Mouse (Mus musculus) ES-E14 (cell line): Measurements from ENCODE around the gene Iqgap1.

Experiments
- CHD2 ChIP-seq: IDR thresholded peaks from 2 replicates; pipeline ENCODE4 v1.6.1; 2014; ENCODE audit warnings: mild to moderate bottlenecking, low read depth, low read length, inconsistent platforms
- HCFC1 ChIP-seq: IDR thresholded peaks from 2 replicates; pipeline ENCODE4 v1.6.1; 2012; ENCODE audit warnings: low read length, inconsistent platforms, borderline replicate concordance; ENCODE audit not compliant: insufficient read depth
- MAFK ChIP-seq: IDR thresholded peaks from 2 replicates; pipeline ENCODE4 v1.6.1; 2014; ENCODE audit warnings: mild to moderate bottlenecking, low read depth, low read length, inconsistent platforms; ENCODE audit not compliant: insufficient read depth
- ZC3H11A ChIP-seq: IDR thresholded peaks from 2 replicates; pipeline ENCODE4 v1.6.1; 2012; ENCODE audit warnings: low read depth, mild to moderate bottlenecking, inconsistent platforms, low read length, borderline replicate concordance
- ZNF384 ChIP-seq: IDR thresholded peaks from 2 replicates; pipeline ENCODE4 v1.6.1; 2012; ENCODE audit warnings: low read depth, low read length, inconsistent platforms

DNA sequence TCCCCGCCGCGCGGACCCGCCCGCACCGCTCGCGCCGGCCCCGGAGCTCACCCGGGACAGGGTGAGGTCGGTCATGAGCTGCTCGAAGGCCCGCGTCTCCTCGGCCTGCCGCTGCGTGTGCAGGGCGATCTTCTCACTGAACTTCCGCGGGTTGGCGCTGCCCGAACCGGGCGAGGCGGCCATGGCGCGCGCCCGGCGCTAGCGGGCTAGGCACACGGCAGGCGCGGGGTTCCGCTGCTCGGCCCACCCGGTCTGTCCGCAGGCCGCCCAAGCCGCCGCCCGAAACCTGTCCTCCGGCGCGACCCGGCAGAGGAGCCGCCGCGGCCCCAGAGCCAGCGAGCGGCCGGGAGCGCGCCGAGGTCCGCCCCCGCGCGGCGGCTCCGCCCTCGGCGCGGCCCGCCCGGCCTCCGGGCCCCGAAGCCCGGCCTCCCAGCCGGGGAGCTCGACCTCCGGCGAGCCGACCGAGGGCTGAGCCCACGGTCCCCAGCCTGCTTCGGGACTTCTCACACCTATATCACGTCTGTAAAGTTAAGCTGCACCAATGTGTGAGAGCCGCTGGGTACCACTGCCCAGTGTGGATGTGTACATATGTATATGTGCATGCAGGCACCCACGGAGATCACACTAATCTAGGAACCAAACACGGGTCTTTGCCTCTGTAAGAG, 137.1 kb downstream of the Iqgap1 start, which contains the start of gene Crtc3:
- TF ChIP-seq ZC3H11A (no peak), ZNF384 (no peak), HCFC1 (no peak), MAFK (no peak), CHD2 (no peak)
